Mouse (Mus musculus) intestine, embryonic 14.5 days (tissue): Measurements from ENCODE around the gene Npm3. TPM values are rescaled to one million over a fixed set of nuclear protein-coding genes. Genes with fewer than 3 reads are reported as not detected.

ENCODE experiments used
- ATAC-seq: fragments of 200-750 bp; cut with Nextera tagmentation; replicated peaks from 2 replicates; pipeline ENCODE4 v1.8.0; 2017; ENCODE audit warnings: low read depth, moderate number of reproducible peaks, moderate TSS enrichment, moderate library complexity; ENCODE audit not compliant: low FRiP score, low TSS enrichment
- DNase-seq: peaks from one replicate; pipeline ENCODE4 v3.0.0-alpha.2; 2018; ENCODE audit warnings: low spot score
- H3K27ac ChIP-seq: fragments of 300-500 bp; sonication (generic); 2 replicates; pipeline ENCODE4 v1.5.1; 2014; ENCODE audit warnings: low read depth, mild to moderate bottlenecking, control low read depth
- H3K27me3 ChIP-seq: fragments of 300-500 bp; sonication (generic); replicated peaks from 2 replicates; pipeline ENCODE4 v1.6.1; 2014; ENCODE audit warnings: low read length, control low read depth; ENCODE audit not compliant: control insufficient read depth, insufficient read depth
- H3K36me3 ChIP-seq: fragments of 300-500 bp; sonication (generic); 2 replicates; pipeline ENCODE4 v1.6.1; 2014; ENCODE audit warnings: low read length, control low read depth; ENCODE audit not compliant: control insufficient read depth, insufficient read depth
- H3K4me1 ChIP-seq: fragments of 300-500 bp; sonication (generic); replicated peaks from 2 replicates; pipeline ENCODE4 v1.6.1; 2014; ENCODE audit warnings: low read length, control low read depth, mixed read lengths; ENCODE audit not compliant: control insufficient read depth, insufficient read depth
- H3K4me2 ChIP-seq: fragments of 300-500 bp; sonication (generic); 2 replicates; pipeline ENCODE4 v1.6.1; 2014; ENCODE audit warnings: low read length
- H3K4me3 ChIP-seq: fragments of 300-500 bp; sonication (generic); 2 replicates; pipeline ENCODE4 v1.5.1; 2014; ENCODE audit warnings: low read depth, low read length, control low read depth, mixed read lengths
- H3K9ac ChIP-seq: fragments of 300-500 bp; sonication (generic); 2 replicates; pipeline ENCODE4 v1.6.1; 2014; ENCODE audit warnings: mild to moderate bottlenecking, low read length
- H3K9me3 ChIP-seq: fragments of 300-500 bp; sonication (generic); 2 replicates; pipeline ENCODE4 v1.6.1; 2016; ENCODE audit warnings: low read length, control low read depth; ENCODE audit not compliant: control insufficient read depth
- WGBS: fragments of 180-500 bp; shearing (Covaris S2); extraction: QIAGEN DNeasy Blood & Tissue Kit; methylation state at CpG from one replicate; pipeline ENCODE4 v1.1.7; 2014; 5-methylcytosine and 5-hydroxymethylcytosine counted together
- polyA plus RNA-seq: library from polyadenylated mRNA; unstranded; fragments of >200 nt; fragmentation: Nextera tagmentation; extraction: Ambion mirVana; gene quantifications from 2 replicates; pipeline ENCODE4 v1.2.1, GENCODE M21; 2014

The Npm3 gene
- polyA plus RNA-seq, 1 experiment from 2014 or later = 16.3 TPM

DNA sequence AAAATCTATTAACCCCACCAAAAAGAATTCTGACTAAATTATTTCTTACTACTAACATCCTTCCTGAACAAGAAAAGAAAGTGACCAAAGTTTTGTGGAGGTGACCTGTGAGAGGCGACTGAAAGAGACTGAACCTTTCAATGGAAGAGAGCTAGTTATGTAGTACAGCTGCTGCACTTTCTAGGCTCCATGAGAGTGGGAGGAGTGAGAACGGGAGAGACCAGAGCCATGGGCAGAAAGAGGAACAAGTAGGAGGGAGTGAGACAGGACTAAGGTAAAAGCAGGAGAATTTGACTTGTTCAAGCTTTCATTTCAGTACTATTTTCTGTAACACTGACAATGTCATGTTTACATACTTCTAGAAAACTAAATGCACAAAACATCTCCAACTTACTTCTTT is 26.1 kb upstream of the Npm3 start:
- H3K4me3 ChIP-seq = no peak overlapping the region
- WGBS = 83% methylated on average over 2 of the region's 2 CpGs
- no peak for ATAC-seq

DNA sequence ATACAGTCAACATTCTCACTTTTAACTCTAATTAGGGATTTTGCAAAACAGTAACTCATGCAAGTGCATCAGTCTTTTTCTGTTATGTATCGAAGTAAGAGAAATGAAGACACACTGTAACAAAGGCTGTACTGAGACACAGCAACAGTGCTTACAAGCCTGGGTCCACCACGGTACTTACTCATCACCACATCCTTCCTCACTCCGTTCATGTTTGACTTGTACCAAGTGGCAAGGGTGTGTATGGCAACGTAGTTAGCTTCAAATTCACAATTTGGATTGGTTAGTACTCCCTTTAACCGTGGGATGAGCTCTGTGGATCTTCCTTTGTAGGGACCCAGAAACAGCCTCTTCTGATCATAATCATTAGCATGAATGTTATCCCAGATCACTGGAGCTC is 22.1 kb upstream of the Npm3 start:
- 93% methylated on average over 5 of the region's 5 CpGs for WGBS

More for the DNA sequence above, 26.1 kb upstream of the Npm3 start:
- Histone ChIP-seq H3K27me3 (no peaks in the 10 kb centered on the region), H3K27ac (no peak overlapping the region), H3K4me1 (peaks cover 3% of the 10 kb centered on the region), H3K36me3 (peaks cover 91% of the 10 kb centered on the region), H3K4me2 (no peak overlapping the region), H3K9ac (no peak overlapping the region), H3K9me3 (no peaks in the 10 kb centered on the region)
- DNase-seq = no peak

DNA sequence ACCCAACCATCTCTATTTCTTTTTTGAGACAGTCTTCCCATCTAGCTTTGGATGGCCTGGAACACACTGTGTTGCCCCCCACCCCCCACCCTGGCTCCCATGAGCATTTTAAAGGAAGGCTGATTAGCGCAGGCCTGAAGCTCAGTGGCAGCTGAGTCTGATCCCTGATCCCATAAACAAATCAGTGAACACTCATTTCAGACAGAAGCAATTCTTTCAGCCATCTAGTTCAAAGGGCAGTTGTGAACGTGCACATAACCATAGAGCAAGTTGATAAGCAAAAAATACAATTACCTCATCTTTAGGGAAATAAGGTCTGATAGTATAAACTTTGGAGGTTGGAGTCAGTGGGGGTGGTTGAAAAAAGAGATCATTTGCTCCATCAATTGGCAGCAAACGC is 11.4 kb upstream of the Npm3 start:
- Histone ChIP-seq H3K4me3 (no peak overlapping the region), H3K4me2 (no peak overlapping the region), H3K36me3 (peaks cover 96% of the 10 kb centered on the region), H3K27me3 (no peaks in the 10 kb centered on the region), H3K27ac (no peak overlapping the region), H3K9me3 (no peaks in the 10 kb centered on the region), H3K4me1 (no peaks in the 10 kb centered on the region), H3K9ac (no peak overlapping the region)
- ATAC-seq (no peak), DNase-seq (no peak)
- WGBS = 81% methylated on average over 3 of the region's 3 CpGs

More for the DNA sequence above, 22.1 kb upstream of the Npm3 start:
- H3K4me1 ChIP-seq = no peaks in the 10 kb centered on the region
- H3K27ac ChIP-seq = no peak overlapping the region
- H3K36me3 ChIP-seq = peaks cover 99% of the 10 kb centered on the region
- no peak for ATAC-seq
- no peak overlapping the region for H3K4me2 ChIP-seq
- no peak for DNase-seq
- H3K9ac ChIP-seq = no peak overlapping the region
- H3K27me3 ChIP-seq = no peaks in the 10 kb centered on the region
- H3K9me3 ChIP-seq = no peaks in the 10 kb centered on the region
- H3K4me3 ChIP-seq = no peak overlapping the region

DNA sequence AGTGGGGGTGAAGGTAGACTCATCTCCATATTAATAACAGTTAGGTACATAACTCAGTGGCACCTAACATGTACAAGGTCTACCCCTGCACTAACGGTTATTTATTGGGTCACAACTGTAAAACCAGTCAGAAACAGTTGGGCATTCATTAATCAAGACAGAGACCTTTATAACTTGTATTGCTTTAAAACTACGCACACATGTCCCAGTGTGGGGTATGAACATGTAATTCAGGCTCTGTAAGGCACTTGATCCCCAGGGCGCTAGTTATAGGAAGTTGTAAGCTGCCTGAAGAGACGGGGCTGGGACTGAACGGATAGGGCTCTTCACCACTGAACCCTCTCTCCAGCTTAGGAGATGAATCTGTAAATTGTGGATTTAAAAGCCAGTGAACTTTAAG is 9.3 kb upstream of the Npm3 start:
- Histone ChIP-seq H3K9ac (no peak overlapping the region), H3K4me1 (no peaks in the 10 kb centered on the region), H3K9me3 (no peaks in the 10 kb centered on the region), H3K4me3 (no peak overlapping the region), H3K27me3 (no peaks in the 10 kb centered on the region), H3K4me2 (no peak overlapping the region), H3K36me3 (peaks cover 96% of the 10 kb centered on the region), H3K27ac (no peak overlapping the region)
- ATAC-seq (no peak), DNase-seq (no peak)
- WGBS = 88% methylated on average over 5 of the region's 5 CpGs

DNA sequence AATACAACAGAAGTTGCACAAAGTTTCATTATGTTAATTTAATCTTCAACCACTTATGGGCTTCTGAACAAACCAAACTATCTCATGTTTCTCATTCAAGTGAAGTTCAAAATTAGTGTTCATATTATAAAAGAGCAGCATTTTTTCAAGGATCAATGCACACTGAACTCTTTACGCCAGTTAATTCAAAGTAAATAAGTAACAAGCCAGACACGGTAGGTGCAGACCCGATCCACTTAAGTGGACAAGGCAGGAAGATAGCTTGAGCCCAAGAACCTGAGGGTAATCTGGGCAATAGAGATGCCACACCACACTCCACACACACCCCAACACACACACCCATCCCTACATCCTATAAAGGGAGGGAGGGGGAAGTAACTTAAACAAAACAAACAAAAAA is 4.2 kb upstream of the Npm3 start:
- DNase-seq (no peak), ATAC-seq (no peak)
- Histone ChIP-seq H3K4me2 (no peak overlapping the region), H3K36me3 (peaks cover 79% of the 10 kb centered on the region), H3K27me3 (no peaks in the 10 kb centered on the region), H3K27ac (no peak overlapping the region), H3K4me3 (no peak overlapping the region), H3K9ac (no peak overlapping the region), H3K4me1 (peaks cover 2% of the 10 kb centered on the region), H3K9me3 (no peaks in the 10 kb centered on the region)
- WGBS = 92% methylated on average over 3 of the region's 3 CpGs

DNA sequence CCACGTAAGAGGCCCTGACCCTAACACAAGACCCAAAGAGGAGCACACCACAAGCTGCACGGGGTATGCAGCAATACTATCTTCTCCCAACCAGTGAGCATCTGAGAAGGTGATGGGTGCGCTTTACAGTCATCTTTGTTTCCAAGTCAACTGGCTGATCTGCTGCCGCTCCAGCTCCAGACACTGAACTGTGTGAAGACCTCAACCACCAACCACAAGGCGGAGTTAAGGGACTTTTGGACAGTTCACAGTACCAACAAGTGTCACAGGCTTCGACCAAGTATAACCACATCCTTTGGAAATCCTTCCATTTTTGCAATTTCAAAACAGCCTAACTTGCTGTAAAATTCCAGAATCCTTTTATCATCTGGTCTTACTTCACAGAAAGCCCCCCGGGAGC is 2.5 kb upstream of the Npm3 start:
- no peaks in the 10 kb centered on the region for H3K27me3 ChIP-seq
- ATAC-seq (no peak), DNase-seq (no peak)
- H3K36me3 ChIP-seq = peaks cover 63% of the 10 kb centered on the region
- no peak overlapping the region for H3K4me2 ChIP-seq
- no peak overlapping the region for H3K27ac ChIP-seq
- H3K9ac ChIP-seq = no peak overlapping the region
- peaks cover 6% of the 10 kb centered on the region for H3K4me1 ChIP-seq
- H3K4me3 ChIP-seq = no peak overlapping the region
- no peaks in the 10 kb centered on the region for H3K9me3 ChIP-seq
- WGBS = 90% methylated on average over 7 of the region's 7 CpGs

DNA sequence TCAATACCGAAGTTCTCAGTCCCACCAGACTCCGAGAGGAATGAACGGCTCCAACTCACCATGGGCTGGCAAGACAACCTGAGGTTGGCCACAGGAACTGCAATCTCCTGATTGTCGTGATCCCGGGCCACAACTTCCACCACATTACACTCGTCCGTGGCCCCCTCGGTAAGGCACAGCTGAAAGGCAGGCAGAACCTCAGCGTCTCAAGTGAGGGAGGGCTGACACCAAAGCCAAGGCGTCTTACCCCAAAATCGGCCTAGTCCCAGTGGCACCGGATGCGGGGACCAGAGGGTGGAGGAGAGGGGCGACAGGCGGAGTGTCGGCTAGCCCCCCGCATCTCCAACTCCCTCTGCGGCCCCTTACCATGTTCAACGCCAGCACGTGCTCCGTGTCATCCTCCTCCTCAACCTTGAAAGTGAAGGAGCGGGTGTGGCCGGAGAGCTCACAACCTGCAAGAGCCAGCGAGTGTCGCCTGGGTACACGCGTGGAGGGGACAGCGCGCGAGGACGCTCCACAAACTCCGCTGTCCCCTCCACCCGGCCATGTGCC is 624 bp downstream of the Npm3 start:
- no peak overlapping the region for H3K27ac ChIP-seq
- DNase-seq = peak; percentile 69

DNA sequence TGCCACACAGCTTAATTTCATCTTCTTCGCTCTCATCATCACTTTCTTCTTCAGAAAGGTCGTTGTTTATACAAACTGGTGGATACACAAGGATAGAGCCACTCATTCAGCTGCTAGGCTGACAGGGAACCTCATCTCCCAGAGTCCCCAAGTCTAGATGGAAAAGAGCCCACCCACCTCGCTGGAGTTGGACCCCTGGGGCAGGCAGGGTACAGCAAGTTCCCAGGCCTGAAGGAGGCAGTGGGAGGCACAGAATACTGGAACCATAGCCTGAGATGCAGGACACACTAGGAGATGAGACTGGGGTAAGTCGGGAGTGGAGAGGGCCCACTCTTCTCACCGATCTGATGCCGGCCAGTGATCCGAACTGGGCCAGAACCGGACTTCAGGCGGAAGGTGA is 1.2 kb downstream of the Npm3 start:
- no peak for DNase-seq
- Histone ChIP-seq H3K27me3 (peaks cover 35% of the 10 kb centered on the region), H3K27ac (no peak overlapping the region), H3K4me1 (peaks cover 7% of the 10 kb centered on the region), H3K4me2 (peak overlapping the region; percentile 94), H3K9ac (peak overlapping the region; percentile 75; the same call in 1 of the 2 replicates), H3K36me3 (peaks cover 26% of the 10 kb centered on the region), H3K4me3 (peak overlapping the region; percentile 84), H3K9me3 (no peaks in the 10 kb centered on the region)
- 43% methylated on average over 9 of the region's 9 CpGs for WGBS
- peak; percentile 11; the same call in 1 of the 2 replicates for ATAC-seq

More for the DNA sequence above, 624 bp downstream of the Npm3 start:
- Histone ChIP-seq H3K9ac (peak overlapping the region; percentile 75), H3K4me3 (peak overlapping the region; percentile 84), H3K27me3 (peaks cover 30% of the 10 kb centered on the region), H3K9me3 (no peaks in the 10 kb centered on the region), H3K4me2 (peak overlapping the region; percentile 94), H3K4me1 (peaks cover 6% of the 10 kb centered on the region), H3K36me3 (peaks cover 31% of the 10 kb centered on the region)
- 3% methylated on average over 28 of the region's 33 CpGs for WGBS
- peak; percentile 22; the same call in 1 of the 2 replicates for ATAC-seq
